Mouse (Mus musculus) neural tube, embryonic 11.5 days (tissue): ENCODE data around the gene Nek1. TPM values are rescaled to one million over a fixed set of nuclear protein-coding genes. Genes with fewer than 3 reads are reported as not detected.
A peak's percentile ranks its signal among the peaks of the same experiment; 100 is the strongest.

Source experiments
- ATAC-seq: fragments of 200-750 bp; cut with Nextera tagmentation; 2 replicates; pipeline ENCODE4 v1.8.0; 2017; ENCODE audit warnings: moderate number of reproducible peaks, mild to moderate bottlenecking, moderate TSS enrichment, moderate library complexity; ENCODE audit not compliant: insufficient read depth, low FRiP score, low TSS enrichment
- DNase-seq: peaks from one replicate; pipeline ENCODE4 v3.0.0-alpha.2; 2015; ENCODE audit warnings: low spot score
- H3K27ac ChIP-seq: fragments of 300-500 bp; sonication (generic); 2 replicates; pipeline ENCODE4 v1.5.1; 2014; ENCODE audit warnings: low read depth, mild to moderate bottlenecking, low read length
- H3K27me3 ChIP-seq: fragments of 300-500 bp; sonication (generic); 2 replicates; pipeline ENCODE4 v1.6.1; 2014; ENCODE audit warnings: mild to moderate bottlenecking, low read length, mixed read lengths; ENCODE audit not compliant: control insufficient read depth, insufficient read depth
- H3K36me3 ChIP-seq: fragments of 300-500 bp; sonication (generic); 2 replicates; pipeline ENCODE4 v1.6.1; 2014; ENCODE audit warnings: mild to moderate bottlenecking, low read length, moderate library complexity, mixed read lengths; ENCODE audit not compliant: control insufficient read depth, insufficient read depth
- H3K4me1 ChIP-seq: fragments of 300-500 bp; sonication (generic); 2 replicates; pipeline ENCODE4 v1.6.1; 2014; ENCODE audit warnings: low read length, mixed read lengths; ENCODE audit not compliant: control insufficient read depth, insufficient read depth
- H3K4me2 ChIP-seq: fragments of 300-500 bp; sonication (generic); 2 replicates; pipeline ENCODE4 v1.6.1; 2014; ENCODE audit warnings: low read depth, mild to moderate bottlenecking, moderate library complexity
- H3K4me3 ChIP-seq: fragments of 300-500 bp; sonication (generic); 2 replicates; pipeline ENCODE4 v1.5.1; 2014; ENCODE audit warnings: low read depth, low read length
- H3K9ac ChIP-seq: fragments of 300-500 bp; sonication (generic); 2 replicates; pipeline ENCODE4 v1.6.1; 2014; ENCODE audit warnings: mild to moderate bottlenecking, low read length
- H3K9me3 ChIP-seq: fragments of 300-500 bp; sonication (generic); 2 replicates; pipeline ENCODE4 v1.6.1; 2016; ENCODE audit warnings: low read length; ENCODE audit not compliant: control insufficient read depth
- WGBS: fragments of 180-500 bp; shearing (Covaris S2); extraction: QIAGEN DNeasy Blood & Tissue Kit; methylation state at CpG from one replicate; pipeline ENCODE4 v1.1.7; 2014; 5-methylcytosine and 5-hydroxymethylcytosine counted together
- polyA plus RNA-seq: library from polyadenylated mRNA; unstranded; fragments of >200 nt; fragmentation: Nextera tagmentation; extraction: Ambion mirVana; gene quantifications from 2 replicates; pipeline ENCODE4 v1.2.1, GENCODE M21; 2014

Nek1 gene
- polyA plus RNA-seq, 1 experiment from 2014 or later: 19.1 TPM

GRCm38 (mm10) chr8:60996468-60996867 lies 3.5 kb downstream of the Nek1 start:
- H3K9ac ChIP-seq: no peak overlapping the region
- no peak overlapping the region for H3K27ac ChIP-seq
- WGBS: 96% methylated on average over 3 of the region's 3 CpGs
- no peaks in the 10 kb centered on the region for H3K9me3 ChIP-seq
- no peaks in the 10 kb centered on the region for H3K36me3 ChIP-seq
- H3K27me3 ChIP-seq: no peaks in the 10 kb centered on the region
- ATAC-seq: no peak
- H3K4me3 ChIP-seq: no peak overlapping the region
- H3K4me2 ChIP-seq: no peak overlapping the region
- DNase-seq: no peak
- H3K4me1 ChIP-seq: 0 out of 2 replicates have a peak, but pooled peaks cover 3% of the 10 kb centered on the region

GRCm38 (mm10) chr8:61041951-61042350 lies 49.0 kb downstream of the Nek1 start:
- Histone ChIP-seq H3K9ac (no peak overlapping the region), H3K9me3 (no peaks in the 10 kb centered on the region), H3K4me3 (no peak overlapping the region), H3K4me1 (no peaks in the 10 kb centered on the region), H3K36me3 (no peaks in the 10 kb centered on the region), H3K4me2 (no peak overlapping the region), H3K27me3 (no peaks in the 10 kb centered on the region), H3K27ac (no peak overlapping the region)
- ATAC-seq (no peak), DNase-seq (peak; percentile 70)

- no peaks in the 10 kb centered on the region for H3K27me3 ChIP-seq
- no peaks in the 10 kb centered on the region for H3K36me3 ChIP-seq
- H3K4me3 ChIP-seq: no peak overlapping the region
- H3K27ac ChIP-seq: no peak overlapping the region
- H3K9me3 ChIP-seq: no peaks in the 10 kb centered on the region
- no peak for ATAC-seq
- H3K4me1 ChIP-seq: no peaks in the 10 kb centered on the region
- no peak for DNase-seq
- H3K9ac ChIP-seq: no peak overlapping the region
- 89% methylated on average over 4 of the region's 4 CpGs for WGBS
- H3K4me2 ChIP-seq: no peak overlapping the region
Observed at GRCm38 (mm10) chr8:61043874-61044273, 50.9 kb downstream of the Nek1 start.

GRCm38 (mm10) chr8:61046816-61047215 lies 53.8 kb downstream of the Nek1 start:
- H3K4me2 ChIP-seq: no peak overlapping the region
- ATAC-seq (no peak), DNase-seq (no peak)
- no peaks in the 10 kb centered on the region for H3K4me1 ChIP-seq
- H3K27ac ChIP-seq: no peak overlapping the region
- H3K9ac ChIP-seq: no peak overlapping the region
- H3K4me3 ChIP-seq: no peak overlapping the region
- no peaks in the 10 kb centered on the region for H3K36me3 ChIP-seq
- H3K27me3 ChIP-seq: no peaks in the 10 kb centered on the region
- no peaks in the 10 kb centered on the region for H3K9me3 ChIP-seq
- 95% methylated on average over 1 of the region's 1 CpGs for WGBS

- no peaks in the 10 kb centered on the region for H3K4me1 ChIP-seq
- H3K36me3 ChIP-seq: no peaks in the 10 kb centered on the region
- no peak overlapping the region for H3K4me3 ChIP-seq
- no peak overlapping the region for H3K27ac ChIP-seq
- no peaks in the 10 kb centered on the region for H3K27me3 ChIP-seq
- H3K9ac ChIP-seq: no peak overlapping the region
- no peak for ATAC-seq
- H3K9me3 ChIP-seq: no peaks in the 10 kb centered on the region
- no peak for DNase-seq
- 88% methylated on average over 1 of the region's 1 CpGs for WGBS
- H3K4me2 ChIP-seq: no peak overlapping the region
Observed at GRCm38 (mm10) chr8:61053017-61053416, 60.0 kb downstream of the Nek1 start.

- Histone ChIP-seq H3K27me3 (no peaks in the 10 kb centered on the region), H3K9me3 (no peaks in the 10 kb centered on the region), H3K4me2 (no peak overlapping the region), H3K4me3 (no peak overlapping the region), H3K9ac (no peak overlapping the region), H3K4me1 (no peaks in the 10 kb centered on the region), H3K27ac (no peak overlapping the region), H3K36me3 (no peaks in the 10 kb centered on the region)
- 93% methylated on average over 5 of the region's 5 CpGs for WGBS
- no peak for DNase-seq
- ATAC-seq: no peak
Observed at GRCm38 (mm10) chr8:61054313-61054712, 61.3 kb downstream of the Nek1 start.

- ATAC-seq (no peak), DNase-seq (no peak)
- Histone ChIP-seq H3K4me3 (no peak overlapping the region), H3K36me3 (no peaks in the 10 kb centered on the region), H3K9ac (no peak overlapping the region), H3K4me1 (no peaks in the 10 kb centered on the region), H3K4me2 (no peak overlapping the region), H3K27me3 (no peaks in the 10 kb centered on the region), H3K27ac (no peak overlapping the region), H3K9me3 (no peaks in the 10 kb centered on the region)
- 59% methylated on average over 3 of the region's 3 CpGs for WGBS
Observed at GRCm38 (mm10) chr8:61056997-61057396, 64.0 kb downstream of the Nek1 start.

GRCm38 (mm10) chr8:61059143-61059542 lies 66.1 kb downstream of the Nek1 start:
- no peaks in the 10 kb centered on the region for H3K36me3 ChIP-seq
- ATAC-seq (no peak), DNase-seq (no peak)
- H3K4me1 ChIP-seq: no peaks in the 10 kb centered on the region
- no peaks in the 10 kb centered on the region for H3K9me3 ChIP-seq
- no peak overlapping the region for H3K4me3 ChIP-seq
- no peaks in the 10 kb centered on the region for H3K27me3 ChIP-seq
- no peak overlapping the region for H3K27ac ChIP-seq
- H3K9ac ChIP-seq: no peak overlapping the region
- no peak overlapping the region for H3K4me2 ChIP-seq

GRCm38 (mm10) chr8:61060412-61060811 lies 67.4 kb downstream of the Nek1 start:
- ATAC-seq (no peak), DNase-seq (no peak)
- Histone ChIP-seq H3K9ac (no peak overlapping the region), H3K4me1 (no peaks in the 10 kb centered on the region), H3K27me3 (no peaks in the 10 kb centered on the region), H3K27ac (no peak overlapping the region), H3K36me3 (no peaks in the 10 kb centered on the region), H3K4me2 (no peak overlapping the region), H3K9me3 (no peaks in the 10 kb centered on the region), H3K4me3 (no peak overlapping the region)
- WGBS: 91% methylated on average over 7 of the region's 7 CpGs
